Mouse (Mus musculus): ENCODE measurements around the gene 1500011B03Rik.
A peak's percentile ranks its signal among the peaks of the same experiment; 100 is the strongest.

DNA sequence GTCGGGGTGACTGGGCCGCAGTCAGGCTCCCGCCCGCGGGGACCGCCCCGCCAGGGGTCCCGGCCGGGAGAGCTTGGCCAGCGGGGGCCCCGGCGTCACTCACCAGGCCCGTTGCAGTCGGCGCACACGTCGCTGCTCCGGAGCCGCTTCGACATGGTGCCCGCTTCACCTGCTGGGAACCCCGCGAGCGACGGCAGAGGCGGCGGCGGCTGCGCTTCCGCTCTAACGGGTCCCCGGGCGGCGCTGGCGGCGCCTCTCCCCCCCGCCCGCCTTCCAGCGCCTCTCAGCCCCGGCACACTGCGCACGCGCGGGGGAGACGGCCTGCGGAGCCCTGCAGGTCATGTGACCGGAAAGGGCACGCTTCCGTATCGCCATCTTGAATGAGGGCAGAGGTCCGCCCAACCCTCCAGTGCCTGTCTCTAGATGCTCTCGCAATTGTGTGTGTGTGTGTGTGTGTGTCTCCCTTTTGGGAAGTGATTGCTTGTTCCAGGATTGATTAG is 50.0 kb downstream of the 1500011B03Rik start:
- TF ChIP-seq POLR2A (IDR thresholded peaks at IDR 0.05; ENCODE audit: low read depth, low read length) (peak; percentile 46), CTCF (conservative IDR thresholded peaks at IDR 0.05; ENCODE audit: insufficient read depth, insufficient read length, low read depth, low read length) (no peak)
